Mouse (Mus musculus) forebrain, embryonic 12.5 days (tissue): ENCODE measurements around the gene Dtx1. TPM values are rescaled to one million over a fixed set of nuclear protein-coding genes. Genes with fewer than 3 reads are reported as not detected.

ENCODE experiments used
- ATAC-seq: fragments of 200-750 bp; cut with Nextera tagmentation; 2 replicates; pipeline ENCODE4 v1.8.0; 2017; ENCODE audit warnings: moderate TSS enrichment; ENCODE audit not compliant: low FRiP score
- H3K27ac ChIP-seq: fragments of 300-500 bp; sonication (generic); 2 replicates; pipeline ENCODE4 v1.5.1; 2016; ENCODE audit warnings: mild to moderate bottlenecking
- H3K27me3 ChIP-seq: fragments of 300-500 bp; sonication (generic); 2 replicates; pipeline ENCODE4 v1.6.1; 2016; ENCODE audit warnings: mild to moderate bottlenecking
- H3K36me3 ChIP-seq: fragments of 300-500 bp; sonication (generic); replicated peaks from 2 replicates; pipeline ENCODE4 v1.6.1; 2016; ENCODE audit warnings: mild to moderate bottlenecking
- H3K4me1 ChIP-seq: fragments of 300-500 bp; sonication (generic); 2 replicates; pipeline ENCODE4 v1.6.1; 2016
- H3K4me2 ChIP-seq: fragments of 300-500 bp; sonication (generic); 2 replicates; pipeline ENCODE4 v1.6.1; 2016; ENCODE audit warnings: mild to moderate bottlenecking, moderate library complexity
- H3K4me3 ChIP-seq: fragments of 300-500 bp; sonication (generic); replicated peaks from 2 replicates; pipeline ENCODE4 v1.5.1; 2016; ENCODE audit warnings: mild to moderate bottlenecking
- H3K9ac ChIP-seq: fragments of 300-500 bp; sonication (generic); 2 replicates; pipeline ENCODE4 v1.6.1; 2016; ENCODE audit warnings: mild to moderate bottlenecking
- H3K9me3 ChIP-seq: fragments of 300-500 bp; sonication (generic); 2 replicates; pipeline ENCODE4 v1.6.1; 2016
- WGBS: fragments of 180-500 bp; shearing (Covaris S2); methylation state at CpG from one replicate; pipeline ENCODE4 v1.1.7; 2016; 5-methylcytosine and 5-hydroxymethylcytosine counted together
- polyA plus RNA-seq: library from polyadenylated mRNA; unstranded; fragments of >200 nt; fragmentation: Nextera tagmentation; extraction: Ambion mirVana; gene quantifications from 2 replicates; pipeline ENCODE4 v1.2.1, GENCODE M21; 2016

The Dtx1 gene
- polyA plus RNA-seq, 1 experiment from 2014 or later = 17.1 TPM

GRCm38 (mm10) chr5:120668761-120669160, 43.0 kb downstream of the Dtx1 start:
- no peak overlapping the region for H3K4me2 ChIP-seq
- no peaks in the 10 kb centered on the region for H3K36me3 ChIP-seq
- H3K27me3 ChIP-seq = peaks cover 21% of the 10 kb centered on the region
- 77% methylated on average over 6 of the region's 7 CpGs for WGBS
- no peaks in the 10 kb centered on the region for H3K4me1 ChIP-seq
- no peak overlapping the region for H3K9ac ChIP-seq
- no peak overlapping the region for H3K27ac ChIP-seq
- no peak for ATAC-seq
- no peaks in the 10 kb centered on the region for H3K9me3 ChIP-seq
- no peak overlapping the region for H3K4me3 ChIP-seq

DNA sequence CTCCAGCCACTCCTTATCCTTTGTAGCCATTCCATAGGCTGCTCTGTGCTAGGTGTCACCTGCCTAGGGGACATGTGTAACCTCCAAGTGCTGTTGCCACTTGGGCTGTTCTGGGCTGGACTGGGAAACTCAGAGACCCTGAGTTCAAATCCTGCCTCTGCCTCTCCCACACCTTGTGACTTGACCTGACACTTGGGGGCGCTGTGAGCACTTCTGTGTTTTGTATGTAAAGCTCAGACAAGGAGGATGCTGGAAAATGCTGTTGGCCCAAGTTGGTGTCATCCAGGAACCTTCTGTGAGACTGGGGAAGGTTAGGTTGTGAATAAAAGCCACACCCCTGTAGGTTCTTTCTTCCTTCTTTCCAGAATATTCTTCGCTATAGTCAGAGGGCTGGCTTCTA, 46.8 kb downstream of the Dtx1 start:
- 60% methylated on average over 2 of the region's 2 CpGs for WGBS
- Histone ChIP-seq H3K4me3 (no peak overlapping the region), H3K4me1 (no peaks in the 10 kb centered on the region), H3K27me3 (peaks cover 21% of the 10 kb centered on the region), H3K9ac (no peak overlapping the region), H3K4me2 (no peak overlapping the region), H3K9me3 (no peaks in the 10 kb centered on the region), H3K36me3 (no peaks in the 10 kb centered on the region), H3K27ac (no peak overlapping the region)
- no peak for ATAC-seq

GRCm38 (mm10) chr5:120660816-120661215, 50.9 kb downstream of the Dtx1 start:
- Histone ChIP-seq H3K36me3 (no peaks in the 10 kb centered on the region), H3K4me3 (no peak overlapping the region), H3K4me1 (no peaks in the 10 kb centered on the region), H3K4me2 (no peak overlapping the region), H3K27me3 (no peaks in the 10 kb centered on the region; the same call in 1 of the 2 replicates), H3K9ac (no peak overlapping the region), H3K9me3 (no peaks in the 10 kb centered on the region), H3K27ac (no peak overlapping the region)
- WGBS = 56% methylated on average over 5 of the region's 5 CpGs
- ATAC-seq = no peak

DNA sequence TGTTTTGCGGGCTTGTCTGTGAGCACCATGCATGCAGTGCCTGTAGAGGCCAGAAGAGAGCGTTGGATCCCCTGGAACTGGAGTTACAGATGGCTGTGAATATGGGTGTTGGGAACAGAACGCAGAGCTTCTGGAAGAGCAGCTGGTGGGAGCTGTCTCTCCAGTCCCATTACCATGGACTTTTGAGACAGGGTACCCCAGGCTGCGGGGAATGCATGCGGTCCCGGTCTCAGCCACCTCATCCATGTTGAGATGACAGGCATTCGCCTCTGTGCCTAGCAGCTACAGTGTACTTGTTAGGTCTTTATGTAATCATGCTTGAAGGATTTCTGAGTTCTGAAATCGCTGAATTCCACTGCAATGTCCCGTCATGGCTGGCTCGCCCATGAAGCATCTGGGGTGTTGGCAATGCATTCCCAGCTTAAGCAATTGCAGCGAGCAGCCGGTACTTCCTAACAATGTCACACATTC, 55.4 kb downstream of the Dtx1 start:
- Histone ChIP-seq H3K9me3 (no peaks in the 10 kb centered on the region), H3K4me1 (no peaks in the 10 kb centered on the region), H3K27ac (no peak overlapping the region), H3K4me3 (no peak overlapping the region), H3K36me3 (no peaks in the 10 kb centered on the region), H3K9ac (no peak overlapping the region), H3K4me2 (no peak overlapping the region), H3K27me3 (peaks cover 18% of the 10 kb centered on the region)
- ATAC-seq = no peak
- 86% methylated on average over 12 of the region's 12 CpGs for WGBS

DNA sequence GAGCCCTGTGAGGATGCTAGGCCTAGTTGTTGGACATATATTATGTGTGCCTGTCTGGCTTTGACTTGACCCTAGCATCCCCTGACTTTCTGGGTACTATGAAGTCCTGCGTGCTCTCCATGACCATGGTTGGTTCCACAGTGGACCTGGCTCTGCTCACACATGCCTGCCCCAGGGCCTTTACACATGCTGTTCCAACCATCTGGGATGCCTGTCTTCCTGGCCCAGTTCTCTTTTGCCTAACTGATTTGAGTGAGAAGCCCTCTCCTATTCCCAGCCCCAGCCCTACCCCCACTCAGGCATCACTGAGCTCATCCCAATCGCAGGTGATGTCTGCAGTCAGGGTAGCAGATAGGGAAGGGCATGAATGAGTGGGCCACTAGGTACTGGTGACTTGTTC, 57.9 kb downstream of the Dtx1 start:
- H3K27me3 ChIP-seq = peaks cover 42% of the 10 kb centered on the region
- H3K4me2 ChIP-seq = no peak overlapping the region
- no peak overlapping the region for H3K9ac ChIP-seq
- H3K4me1 ChIP-seq = peaks cover 7% of the 10 kb centered on the region
- no peaks in the 10 kb centered on the region for H3K36me3 ChIP-seq
- H3K4me3 ChIP-seq = no peak overlapping the region
- no peak overlapping the region for H3K27ac ChIP-seq
- H3K9me3 ChIP-seq = no peaks in the 10 kb centered on the region
- WGBS = 94% methylated on average over 2 of the region's 2 CpGs
- no peak for ATAC-seq

DNA sequence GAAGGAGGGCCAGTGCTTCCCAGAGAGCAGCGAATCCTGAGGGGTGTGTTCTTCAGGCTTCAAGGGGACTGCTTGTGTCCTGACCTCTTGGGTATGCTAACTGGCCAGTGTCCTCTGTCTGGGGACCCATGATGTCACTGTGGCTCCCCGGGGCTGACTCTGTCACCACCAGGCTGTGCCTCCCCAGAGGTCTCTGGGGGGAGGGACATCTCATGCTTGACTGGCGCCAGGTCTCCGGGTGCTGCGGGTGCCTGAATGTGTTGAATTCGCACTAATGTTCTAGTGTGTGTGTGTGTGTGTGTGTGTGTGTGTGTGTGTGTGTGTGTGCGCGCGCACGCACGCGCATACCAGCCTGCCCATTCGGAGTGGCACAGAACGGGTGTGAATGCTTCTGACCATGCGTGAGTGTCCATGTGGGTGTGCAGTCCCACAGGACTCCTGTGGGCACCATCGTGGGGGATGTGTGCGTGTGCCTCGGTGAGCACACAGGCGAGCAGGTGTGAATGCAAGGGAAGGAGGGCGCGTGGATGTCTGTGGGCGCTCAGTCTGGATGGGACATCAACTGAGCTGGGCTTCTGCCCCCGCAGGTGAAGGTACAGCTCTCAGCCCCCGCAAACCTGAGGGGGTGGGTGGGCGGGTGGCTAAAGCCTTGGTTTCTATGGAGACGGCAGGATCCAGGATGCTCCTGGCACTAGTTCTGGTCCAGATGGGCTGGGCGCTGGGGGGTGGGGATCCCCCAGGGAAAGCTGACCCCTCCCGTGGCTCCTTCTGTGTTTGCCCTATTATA, 58.6 kb downstream of the Dtx1 start:
- Histone ChIP-seq H3K4me3 (no peak overlapping the region), H3K4me1 (peaks cover 14% of the 10 kb centered on the region), H3K27ac (no peak overlapping the region), H3K9ac (no peak overlapping the region), H3K9me3 (no peaks in the 10 kb centered on the region), H3K4me2 (no peak overlapping the region), H3K27me3 (peaks cover 50% of the 10 kb centered on the region), H3K36me3 (no peaks in the 10 kb centered on the region)
- ATAC-seq = no peak
- 85% methylated on average over 27 of the region's 28 CpGs for WGBS

- Histone ChIP-seq H3K9me3 (no peaks in the 10 kb centered on the region), H3K9ac (no peak overlapping the region), H3K4me3 (no peak overlapping the region), H3K4me2 (no peak overlapping the region), H3K27ac (no peak overlapping the region), H3K4me1 (peaks cover 14% of the 10 kb centered on the region), H3K36me3 (no peaks in the 10 kb centered on the region), H3K27me3 (peaks cover 69% of the 10 kb centered on the region)
- ATAC-seq = no peak
- 82% methylated on average over 5 of the region's 5 CpGs for WGBS
These were observed 60.5 kb downstream of the Dtx1 start for GRCm38 (mm10) chr5:120651230-120651629.

- H3K27ac ChIP-seq = no peak overlapping the region
- no peak overlapping the region for H3K9ac ChIP-seq
- ATAC-seq = no peak
- H3K27me3 ChIP-seq = peaks cover 74% of the 10 kb centered on the region
- no peaks in the 10 kb centered on the region for H3K36me3 ChIP-seq
- H3K4me3 ChIP-seq = no peak overlapping the region
- no peak overlapping the region for H3K4me2 ChIP-seq
- H3K4me1 ChIP-seq = peaks cover 14% of the 10 kb centered on the region
- H3K9me3 ChIP-seq = no peaks in the 10 kb centered on the region
- WGBS = 22% methylated on average over 13 of the region's 13 CpGs
These were observed 61.8 kb downstream of the Dtx1 start for GRCm38 (mm10) chr5:120649938-120650337.

DNA sequence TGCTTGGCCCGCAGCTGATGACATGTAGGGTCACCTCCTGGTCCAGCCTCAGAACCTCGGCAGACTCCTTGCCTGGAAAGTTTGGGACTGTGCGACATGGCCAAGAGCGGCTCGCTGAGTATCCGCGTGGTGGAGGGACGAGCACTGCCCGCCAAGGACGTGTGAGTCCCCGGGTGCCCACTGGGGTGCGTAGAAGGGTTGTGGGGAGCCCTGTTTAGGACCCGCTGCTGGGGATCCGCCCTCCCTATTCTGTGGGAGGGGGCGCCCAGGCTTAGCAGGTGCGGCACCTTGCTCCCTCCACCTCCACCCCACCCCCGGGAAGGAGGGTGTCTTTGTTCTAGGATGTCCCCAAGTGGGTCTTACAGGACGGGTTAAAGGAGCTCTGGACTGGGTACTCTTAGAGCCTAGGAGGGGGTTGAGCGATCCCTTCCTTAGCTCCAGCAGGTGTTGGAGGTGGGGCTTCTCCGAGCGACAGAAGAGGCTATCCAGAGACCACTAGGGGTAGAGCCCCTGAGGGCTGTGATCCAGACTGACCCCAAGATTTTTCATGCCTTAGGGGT, 62.3 kb downstream of the Dtx1 start:
- H3K9ac ChIP-seq = no peak overlapping the region

GRCm38 (mm10) chr5:120648569-120649373, 63.0 kb downstream of the Dtx1 start, which contains the start of gene Rasal1:
Gene Rasal1, plus strand, starts transcription at chr5:120648812.
- H3K36me3 ChIP-seq = no peaks in the 10 kb centered on the region
- no peak within 1 kb of the TSS; the same call in 1 of the 2 replicates for H3K9ac ChIP-seq

More for the DNA sequence above, 62.3 kb downstream of the Dtx1 start:
- Histone ChIP-seq H3K4me2 (peak overlapping the region; percentile 48), H3K27me3 (peaks cover 74% of the 10 kb centered on the region), H3K36me3 (no peaks in the 10 kb centered on the region), H3K4me3 (peak overlapping the region; percentile 22), H3K27ac (no peak overlapping the region), H3K4me1 (peaks cover 14% of the 10 kb centered on the region), H3K9me3 (no peaks in the 10 kb centered on the region)
- no peak for ATAC-seq
- WGBS = 4% methylated on average over 21 of the region's 21 CpGs

GRCm38 (mm10) chr5:120647814-120648491, 63.8 kb downstream of the Dtx1 start:
- Histone ChIP-seq H3K27ac (no peak overlapping the region), H3K9me3 (no peaks in the 10 kb centered on the region), H3K36me3 (no peaks in the 10 kb centered on the region), H3K27me3 (peaks cover 70% of the 10 kb centered on the region), H3K9ac (no peak overlapping the region), H3K4me3 (no peak overlapping the region), H3K4me1 (peaks cover 14% of the 10 kb centered on the region), H3K4me2 (0 out of 2 replicates have a peak overlapping the region, but pooled peaks have one; percentile 48)
- no peak for ATAC-seq
- 40% methylated on average over 12 of the region's 12 CpGs for WGBS

More at GRCm38 (mm10) chr5:120648569-120649373, 63.0 kb downstream of the Dtx1 start, which contains the start of gene Rasal1:
- H3K9me3 ChIP-seq = no peaks in the 10 kb centered on the region
- H3K4me2 ChIP-seq = peak within 1 kb of the TSS; percentile 48
- peaks cover 14% of the 10 kb centered on the region for H3K4me1 ChIP-seq
- peaks cover 74% of the 10 kb centered on the region for H3K27me3 ChIP-seq
- ATAC-seq = 0 out of 2 replicates have a peak, but pooled peaks have one; percentile 36
- 2% methylated on average over 38 of the region's 53 CpGs for WGBS
- H3K4me3 ChIP-seq = peak within 1 kb of the TSS; percentile 22
- H3K27ac ChIP-seq = no peak within 1 kb of the TSS

GRCm38 (mm10) chr5:120647361-120647760, 64.4 kb downstream of the Dtx1 start:
- Histone ChIP-seq H3K4me2 (no peak overlapping the region), H3K4me3 (no peak overlapping the region), H3K9me3 (no peaks in the 10 kb centered on the region), H3K4me1 (peaks cover 14% of the 10 kb centered on the region), H3K9ac (no peak overlapping the region), H3K27me3 (peaks cover 64% of the 10 kb centered on the region), H3K27ac (no peak overlapping the region), H3K36me3 (no peaks in the 10 kb centered on the region)
- 76% methylated on average over 4 of the region's 4 CpGs for WGBS
- ATAC-seq = no peak
